Mouse (Mus musculus) megakaryocyte, embryonic 14.5 days (primary cell): Measurements from ENCODE around the gene Arhgap28. TPM values are rescaled to one million over a fixed set of nuclear protein-coding genes. Genes with fewer than 3 reads are reported as not detected.

Source experiments
- H3K27me3 ChIP-seq: replicated peaks from 2 replicates; pipeline ENCODE3; 2012; ENCODE audit warnings: inconsistent platforms
- H3K36me3 ChIP-seq: replicated peaks from 2 replicates; pipeline ENCODE3; 2012; ENCODE audit warnings: low read length, inconsistent platforms, mixed read lengths
- H3K4me1 ChIP-seq: 2 replicates; pipeline ENCODE4 v1.6.1; 2012; ENCODE audit warnings: inconsistent platforms
- H3K4me3 ChIP-seq: replicated peaks from 2 replicates; pipeline ENCODE3; 2012; ENCODE audit warnings: moderate library complexity, mild to moderate bottlenecking, inconsistent platforms
- H3K9me3 ChIP-seq: 2 replicates; pipeline ENCODE4 v1.6.1; 2012; ENCODE audit warnings: inconsistent platforms
- FLI1 ChIP-seq: IDR thresholded peaks from 2 replicates; pipeline ENCODE4 v1.6.1; 2012; ENCODE audit warnings: low read length, inconsistent platforms, mixed read lengths
- GATA1 ChIP-seq: IDR thresholded peaks from 3 replicates; pipeline ENCODE4 v1.6.1; 2012; ENCODE audit warnings: mixed read lengths, low read length, inconsistent platforms, borderline replicate concordance
- polyA plus RNA-seq: library from polyadenylated mRNA; stranded (reverse); fragments of >175 nt; gene quantifications from 2 replicates; pipeline ENCODE4 v1.2.3, GENCODE M21; 2012; ENCODE audit warnings: low replicate concordance; ENCODE audit not compliant: insufficient read depth

Gene Arhgap28
- polyA plus RNA-seq, 1 experiment, result 0.13 TPM

- Histone ChIP-seq H3K4me3 (no peak overlapping the region), H3K9me3 (peaks cover 34% of the 10 kb centered on the region)
- TF ChIP-seq FLI1 (no peak), GATA1 (no peak)
These were observed 62.9 kb downstream of the Arhgap28 start for GRCm38 (mm10) chr17:67941026-67941425.

DNA sequence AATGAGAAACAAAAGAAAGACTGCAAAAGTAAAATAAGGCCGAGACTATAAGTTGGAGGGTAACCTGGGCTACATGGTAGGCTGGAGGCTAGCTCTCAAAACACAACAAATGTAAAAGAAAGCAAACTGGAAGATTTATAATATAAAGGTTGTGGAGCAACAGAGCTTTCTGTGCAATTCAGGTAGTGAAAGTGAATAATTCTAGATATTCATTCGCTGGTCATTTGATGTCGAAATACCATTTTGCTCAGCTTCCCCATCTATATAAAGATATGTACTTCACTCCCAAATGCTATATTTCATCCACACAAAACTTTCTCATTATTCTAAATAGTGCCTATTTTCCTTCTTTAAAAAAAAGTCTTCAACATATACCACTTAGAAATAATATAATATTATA, 66.9 kb downstream of the Arhgap28 start:
- TF ChIP-seq GATA1 (no peak), FLI1 (no peak)
- peaks cover 42% of the 10 kb centered on the region for H3K9me3 ChIP-seq
- H3K4me1 ChIP-seq, result no peaks in the 10 kb centered on the region
- H3K27me3 ChIP-seq, result no peaks in the 10 kb centered on the region
- no peaks in the 10 kb centered on the region for H3K36me3 ChIP-seq
- no peak overlapping the region for H3K4me3 ChIP-seq

More at GRCm38 (mm10) chr17:67941026-67941425, 62.9 kb downstream of the Arhgap28 start:
- Histone ChIP-seq H3K27me3 (no peaks in the 10 kb centered on the region), H3K4me1 (no peaks in the 10 kb centered on the region), H3K36me3 (no peaks in the 10 kb centered on the region)

DNA sequence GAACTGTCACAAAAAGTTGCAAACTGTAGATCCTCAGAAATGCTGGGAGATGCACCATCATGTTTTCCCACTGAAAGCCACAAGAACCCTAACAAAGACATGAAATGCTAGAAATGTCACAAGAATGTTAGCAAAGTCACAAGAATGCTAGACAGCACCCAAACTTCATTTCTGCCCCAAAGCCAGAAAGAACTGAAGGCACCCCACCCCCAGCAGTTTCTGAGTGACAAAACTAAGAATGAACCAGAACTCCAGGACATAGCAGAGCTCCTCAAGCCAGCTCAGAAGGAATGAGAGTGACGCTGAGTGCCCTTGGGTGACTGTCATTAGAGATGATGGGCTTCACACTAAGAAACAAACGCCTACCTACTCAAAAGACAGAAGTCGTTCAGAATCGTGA, 68.4 kb downstream of the Arhgap28 start:
- no peak for TF ChIP-seq FLI1
- TF ChIP-seq GATA1, result no peak
- H3K9me3 ChIP-seq, result peaks cover 46% of the 10 kb centered on the region

GRCm38 (mm10) chr17:67931396-67931795, 72.5 kb downstream of the Arhgap28 start:
- H3K36me3 ChIP-seq, result no peaks in the 10 kb centered on the region
- H3K4me3 ChIP-seq, result no peak overlapping the region
- H3K27me3 ChIP-seq, result no peaks in the 10 kb centered on the region
- TF ChIP-seq FLI1 (no peak), GATA1 (no peak)
- H3K9me3 ChIP-seq, result peaks cover 35% of the 10 kb centered on the region
- H3K4me1 ChIP-seq, result no peaks in the 10 kb centered on the region

More for the DNA sequence above, 68.4 kb downstream of the Arhgap28 start:
- Histone ChIP-seq H3K27me3 (no peaks in the 10 kb centered on the region), H3K4me1 (no peaks in the 10 kb centered on the region), H3K4me3 (no peak overlapping the region), H3K36me3 (no peaks in the 10 kb centered on the region)

GRCm38 (mm10) chr17:67930957-67931356, 73.0 kb downstream of the Arhgap28 start:
- Histone ChIP-seq H3K27me3 (no peaks in the 10 kb centered on the region), H3K36me3 (no peaks in the 10 kb centered on the region), H3K4me3 (no peak overlapping the region), H3K4me1 (no peaks in the 10 kb centered on the region), H3K9me3 (peaks cover 35% of the 10 kb centered on the region)
- TF ChIP-seq GATA1, result no peak
- no peak for TF ChIP-seq FLI1

DNA sequence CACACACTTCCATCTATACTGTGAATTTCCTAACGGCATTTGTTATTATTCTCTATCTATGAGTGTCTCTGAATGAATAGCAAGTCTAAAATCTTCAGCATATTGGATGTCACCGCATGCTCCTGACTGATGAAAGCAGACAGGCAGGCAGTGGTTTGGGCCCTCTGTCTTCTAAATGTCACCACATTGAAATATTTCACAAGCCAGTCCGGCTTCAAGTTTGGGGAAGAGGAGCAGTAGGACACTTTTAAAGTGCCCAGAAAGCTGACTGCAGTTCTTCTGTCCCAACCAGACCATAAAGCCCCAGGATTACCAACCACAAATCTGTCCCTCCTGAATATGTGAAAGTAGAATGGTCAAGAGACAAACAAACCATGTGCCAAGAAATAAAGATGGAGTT, 73.5 kb downstream of the Arhgap28 start:
- Histone ChIP-seq H3K4me1 (no peaks in the 10 kb centered on the region), H3K9me3 (peaks cover 35% of the 10 kb centered on the region), H3K4me3 (no peak overlapping the region), H3K36me3 (no peaks in the 10 kb centered on the region), H3K27me3 (no peaks in the 10 kb centered on the region)
- TF ChIP-seq GATA1 (no peak), FLI1 (no peak)

DNA sequence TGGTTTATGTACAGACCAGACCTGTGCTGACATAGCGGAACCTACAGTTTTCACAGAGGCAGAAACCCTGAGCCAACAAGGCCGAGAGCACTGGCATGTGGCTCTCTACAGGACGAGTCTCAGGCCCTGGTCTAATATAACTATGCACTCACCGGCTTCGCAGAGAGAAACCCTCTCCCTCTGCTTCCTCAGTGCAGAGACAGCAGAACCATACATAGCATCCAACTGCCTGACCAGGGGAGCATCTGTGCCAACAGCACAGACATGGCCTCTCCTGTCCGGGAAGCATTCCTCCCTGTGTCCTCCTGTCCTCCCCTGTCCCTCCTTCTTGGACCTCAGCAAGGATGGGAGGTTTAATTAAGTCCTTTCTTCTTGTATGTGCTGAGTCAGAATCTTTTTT, 75.6 kb downstream of the Arhgap28 start:
- H3K27me3 ChIP-seq, result no peaks in the 10 kb centered on the region
- H3K4me3 ChIP-seq, result no peak overlapping the region
- peaks cover 20% of the 10 kb centered on the region for H3K9me3 ChIP-seq
- TF ChIP-seq FLI1, result no peak
- TF ChIP-seq GATA1, result no peak
- no peaks in the 10 kb centered on the region for H3K36me3 ChIP-seq
- no peaks in the 10 kb centered on the region for H3K4me1 ChIP-seq

DNA sequence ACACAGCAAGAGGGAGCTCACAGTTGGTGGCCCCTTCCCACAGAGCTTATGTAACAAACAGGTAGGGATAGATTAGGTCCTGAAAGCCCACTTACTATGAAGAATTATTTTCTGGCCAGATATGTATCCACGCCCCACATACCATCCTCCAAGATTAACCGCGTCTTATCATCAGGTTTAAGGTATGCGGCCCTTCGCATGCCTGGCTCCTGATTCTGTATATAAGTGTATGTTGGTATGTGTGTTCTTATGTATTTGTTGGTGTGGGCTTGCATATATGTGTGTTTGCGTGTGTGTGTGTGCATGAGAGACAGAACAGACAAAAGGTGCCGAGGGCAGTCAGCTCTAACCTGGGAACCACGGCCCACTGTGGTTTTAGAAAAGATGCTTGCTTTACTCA, 76.1 kb downstream of the Arhgap28 start:
- TF ChIP-seq GATA1 (no peak), FLI1 (no peak)
- Histone ChIP-seq H3K4me3 (no peak overlapping the region), H3K27me3 (no peaks in the 10 kb centered on the region), H3K9me3 (peaks cover 16% of the 10 kb centered on the region), H3K36me3 (no peaks in the 10 kb centered on the region), H3K4me1 (no peaks in the 10 kb centered on the region)

GRCm38 (mm10) chr17:67919959-67920358, 84.0 kb downstream of the Arhgap28 start:
- no peak for TF ChIP-seq FLI1
- TF ChIP-seq GATA1, result no peak
- Histone ChIP-seq H3K36me3 (no peaks in the 10 kb centered on the region), H3K4me1 (no peaks in the 10 kb centered on the region), H3K4me3 (peak overlapping the region; percentile 10), H3K9me3 (peaks cover 42% of the 10 kb centered on the region), H3K27me3 (no peaks in the 10 kb centered on the region)

DNA sequence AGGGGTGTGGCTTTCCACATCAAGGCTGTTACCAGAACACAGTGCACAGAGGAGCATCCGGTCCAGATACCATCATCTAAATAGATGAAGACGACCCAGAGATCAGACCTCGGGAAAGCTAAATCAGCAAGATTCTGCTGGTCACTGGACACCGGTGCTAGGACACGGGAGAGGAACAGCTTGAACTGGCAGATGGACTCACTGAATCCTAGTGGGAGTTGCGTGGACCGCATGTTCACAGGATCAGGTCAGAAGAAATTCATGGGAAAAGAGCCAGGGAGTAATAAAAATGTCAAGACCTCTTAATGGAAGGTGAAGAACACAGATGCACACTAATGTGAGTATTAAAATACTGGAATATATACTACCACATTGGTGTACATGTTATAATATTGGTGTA, 85.7 kb downstream of the Arhgap28 start:
- TF ChIP-seq FLI1 (no peak), GATA1 (no peak)
- Histone ChIP-seq H3K36me3 (no peaks in the 10 kb centered on the region), H3K4me1 (no peaks in the 10 kb centered on the region), H3K27me3 (no peaks in the 10 kb centered on the region), H3K9me3 (peaks cover 49% of the 10 kb centered on the region), H3K4me3 (no peak overlapping the region)

GRCm38 (mm10) chr17:67916901-67917300, 87.0 kb downstream of the Arhgap28 start:
- TF ChIP-seq GATA1 (no peak), FLI1 (no peak)
- no peaks in the 10 kb centered on the region for H3K27me3 ChIP-seq

More at GRCm38 (mm10) chr17:67916901-67917300, 87.0 kb downstream of the Arhgap28 start:
- no peak overlapping the region for H3K4me3 ChIP-seq
- H3K9me3 ChIP-seq, result peaks cover 55% of the 10 kb centered on the region
- H3K36me3 ChIP-seq, result no peaks in the 10 kb centered on the region
- no peaks in the 10 kb centered on the region for H3K4me1 ChIP-seq
